Mouse (Mus musculus): ENCODE results near the gene Hlcs.
"Not testable (repeated sequence)": the region's sequence is repeated elsewhere in the genome, so short reads cannot be mapped to it uniquely, and the experiment has no call there.

Gene Hlcs

GRCm38 (mm10) chr16:94313229-94314030 is at the start of gene Hlcs:
Gene Hlcs, minus strand, starts transcription at chr16:94313571.
- DNase-seq (ENCODE audit: low spot score): peak; percentile 96

GRCm38 (mm10) chr16:94362174-94362873 is 49.0 kb upstream of the Hlcs start:
- peak; percentile 78 for DNase-seq (ENCODE audit: low spot score)

GRCm38 (mm10) chr16:94360578-94361350 is 47.4 kb upstream of the Hlcs start:
- no peak for DNase-seq (ENCODE audit: low spot score)

- DNase-seq (ENCODE audit: low spot score): no peak
Measured at GRCm38 (mm10) chr16:94358091-94358490, 44.7 kb upstream of the Hlcs start.

GRCm38 (mm10) chr16:94356776-94357494 is 43.6 kb upstream of the Hlcs start:
- DNase-seq (ENCODE audit: low spot score): no peak

GRCm38 (mm10) chr16:94356046-94356445 is 42.7 kb upstream of the Hlcs start:
- DNase-seq (ENCODE audit: low spot score): no peak

GRCm38 (mm10) chr16:94354450-94354849 is 41.1 kb upstream of the Hlcs start:
- no peak for DNase-seq (ENCODE audit: low spot score)

- DNase-seq (ENCODE audit: low spot score): no peak
Measured at GRCm38 (mm10) chr16:94350287-94350677, 36.9 kb upstream of the Hlcs start.

GRCm38 (mm10) chr16:94349588-94350286 is 36.4 kb upstream of the Hlcs start:
- DNase-seq (ENCODE audit: low spot score): no peak

- no peak for DNase-seq (ENCODE audit: low spot score)
Measured at GRCm38 (mm10) chr16:94348779-94349178, 35.4 kb upstream of the Hlcs start.

- DNase-seq (ENCODE audit: low spot score): no peak
Measured at GRCm38 (mm10) chr16:94347080-94347731, 33.8 kb upstream of the Hlcs start.

GRCm38 (mm10) chr16:94345733-94346132 is 32.4 kb upstream of the Hlcs start:
- no peak for DNase-seq (ENCODE audit: low spot score)

GRCm38 (mm10) chr16:94339164-94340160 is 26.1 kb upstream of the Hlcs start:
- not testable (repeated sequence) for DNase-seq (ENCODE audit: low spot score)

- DNase-seq (ENCODE audit: low spot score): no peak
Measured at GRCm38 (mm10) chr16:94335656-94336055, 22.3 kb upstream of the Hlcs start.

- no peak for DNase-seq (ENCODE audit: low spot score)
Measured at GRCm38 (mm10) chr16:94331886-94332252, 18.5 kb upstream of the Hlcs start.

- no peak for DNase-seq (ENCODE audit: low spot score)
Measured at GRCm38 (mm10) chr16:94331233-94331885, 18.0 kb upstream of the Hlcs start.

- no peak for DNase-seq (ENCODE audit: low spot score)
Measured at GRCm38 (mm10) chr16:94330429-94330828, 17.1 kb upstream of the Hlcs start.

GRCm38 (mm10) chr16:94328881-94329867 is 15.8 kb upstream of the Hlcs start:
- no peak for DNase-seq (ENCODE audit: low spot score)
